Mouse (Mus musculus) embryonic fibroblast, embryonic 13.5 days (primary cell): ENCODE measurements around the gene Lonrf2.

Experiments used
- CTCF ChIP-seq: IDR thresholded peaks from 2 replicates; pipeline ENCODE4 v1.5.1; 2011; ENCODE audit warnings: mild to moderate bottlenecking, control low read depth, low read length, moderate library complexity, borderline replicate concordance; ENCODE audit not compliant: insufficient read depth
- POLR2A ChIP-seq: IDR thresholded peaks from 2 replicates; pipeline ENCODE4 v1.6.1; 2011; ENCODE audit warnings: low read depth, mild to moderate bottlenecking, control low read depth, low read length, moderate library complexity

DNA sequence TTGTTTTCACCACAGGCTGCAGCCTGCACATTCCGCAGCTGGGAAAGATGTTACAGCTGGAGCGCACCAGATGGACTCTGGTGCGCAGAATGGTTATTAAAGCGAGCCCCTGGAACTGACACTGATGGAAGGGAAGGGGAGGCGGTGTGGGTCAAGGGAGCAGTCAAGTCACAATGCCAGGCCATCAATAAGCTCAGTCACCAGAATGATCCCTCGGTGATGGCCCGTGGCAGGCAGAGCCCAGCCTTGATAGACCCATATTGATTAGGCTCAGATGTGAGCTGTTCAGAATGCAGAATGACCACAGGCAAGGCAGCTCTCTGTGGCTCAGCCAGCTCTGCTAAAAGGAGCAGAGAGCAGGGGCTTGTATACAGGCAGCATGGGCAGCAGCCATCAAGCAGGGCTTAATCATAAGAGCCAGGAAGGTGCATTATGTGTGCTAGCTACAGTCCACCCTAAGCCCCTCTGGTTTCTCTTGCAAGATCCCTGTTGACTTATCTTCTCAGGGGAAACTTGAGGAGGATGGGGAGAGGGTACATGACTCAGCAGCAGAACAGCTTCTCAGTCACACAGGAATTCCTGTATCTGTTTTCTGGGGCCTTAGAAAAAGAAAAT is 46.4 kb downstream of the Lonrf2 start:
- TF ChIP-seq POLR2A (no peak), CTCF (no peak)
